Mouse (Mus musculus) retina, postnatal 1 day (tissue): ENCODE results near the gene Psg18.
"Not testable (repeated sequence)": the region's sequence is repeated elsewhere in the genome, so short reads cannot be mapped to it uniquely, and the experiment has no call there.

Experiments
- DNase-seq: peaks from one replicate; pipeline ENCODE4 v3.0.0-alpha.2; 2012

The Psg18 gene

DNA sequence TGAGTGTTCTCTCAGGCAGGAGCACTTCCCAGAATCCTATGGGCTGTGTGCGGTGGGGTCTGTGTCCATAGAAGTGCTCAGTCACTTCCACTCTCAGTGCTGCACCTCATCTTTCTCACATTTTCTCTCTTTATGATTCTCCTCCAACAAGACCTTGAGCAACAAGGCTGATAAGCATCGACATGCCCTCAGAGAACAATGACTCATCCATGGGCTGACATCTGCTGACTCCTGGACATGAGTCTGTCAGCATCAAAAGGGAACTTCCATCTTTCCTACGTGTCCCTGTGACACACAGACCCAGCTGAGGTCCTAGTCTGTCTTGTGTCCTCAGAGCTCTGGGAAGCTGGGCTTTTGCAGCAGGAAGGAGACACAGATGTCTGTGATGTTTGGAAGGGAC lies at the start of gene Psg18:
TSS of gene Psg18 (minus strand) at position 101 of the 400 bp plus-strand sequence.
- DNase-seq: not testable (repeated sequence)

DNA sequence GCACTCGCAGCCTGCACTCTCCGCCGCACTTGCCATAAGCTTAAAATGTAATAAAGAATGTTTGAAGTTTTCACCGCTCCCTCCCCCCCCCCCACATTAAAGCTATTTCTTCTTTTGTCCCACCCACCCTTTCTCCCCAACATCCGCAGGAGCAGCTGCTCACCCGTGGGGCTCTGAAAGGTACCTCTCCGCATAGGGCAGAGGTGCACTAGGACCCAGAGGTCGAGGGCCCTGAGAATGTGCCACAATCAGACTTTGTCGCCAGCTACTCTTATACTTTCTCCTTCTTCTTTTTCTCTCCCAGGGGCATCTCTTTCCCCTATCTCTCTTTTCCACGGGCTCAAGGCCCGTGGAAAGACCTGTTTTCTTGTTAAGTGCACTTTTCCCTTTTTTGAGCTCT lies 48.6 kb upstream of the Psg18 start:
- DNase-seq: no peak

- no peak for DNase-seq
Measured at GRCm38 (mm10) chr7:18402527-18403237, 47.9 kb upstream of the Psg18 start.

GRCm38 (mm10) chr7:18391483-18391882 lies 36.7 kb upstream of the Psg18 start:
- DNase-seq: not testable (repeated sequence)

DNA sequence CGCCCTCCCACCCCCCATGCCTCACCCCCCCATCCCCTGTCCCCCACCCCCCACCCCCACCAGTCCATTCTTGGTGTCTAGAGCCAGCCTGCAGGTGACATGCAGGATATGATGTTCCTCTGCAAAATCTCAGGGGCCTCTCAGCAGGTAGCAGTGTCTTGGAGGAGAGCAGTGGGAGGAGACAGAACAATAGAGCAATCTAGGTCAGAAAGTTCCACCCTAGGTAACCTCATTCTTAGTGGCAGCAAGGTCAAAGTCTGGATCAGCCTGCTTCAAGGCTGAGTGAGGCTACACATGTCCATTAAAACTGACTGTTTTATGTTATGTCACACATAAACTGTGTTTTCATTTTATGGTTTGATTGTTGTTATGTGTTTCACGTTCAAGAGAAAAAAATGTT lies 23.5 kb upstream of the Psg18 start:
- DNase-seq: no peak

- not testable (repeated sequence) for DNase-seq
Measured at GRCm38 (mm10) chr7:18335411-18335810, 19.4 kb downstream of the Psg18 start.
